In the genomic region with DNA sequence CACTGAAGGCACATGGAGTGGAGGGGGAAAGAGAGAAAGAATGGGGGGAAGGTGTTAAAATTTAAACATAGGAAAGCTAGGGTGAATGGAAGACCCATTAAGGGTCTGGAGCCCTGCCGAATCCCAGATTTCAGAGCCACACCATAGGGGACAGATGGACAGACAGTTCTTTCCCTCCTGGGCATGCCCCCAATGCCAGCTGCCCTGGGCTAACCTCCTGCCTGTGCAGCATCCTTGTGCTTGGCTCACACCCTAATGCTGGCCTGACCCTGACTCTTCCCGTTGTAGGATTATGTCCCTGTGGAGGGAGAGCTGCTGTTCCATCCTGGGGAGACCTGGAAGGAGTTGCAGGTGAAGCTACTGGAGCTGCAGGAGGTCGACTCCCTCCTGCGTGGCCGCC, we compare ENCODE assay signal across 22 mouse cellular contexts. TPM values are rescaled to one million over a fixed set of nuclear protein-coding genes. Genes with fewer than 3 reads are reported as not detected.
DNase-seq lines count a peak whose midpoint lies in the region; ATAC-seq lines count a peak whose summit lies in the region.
"Had no signal": no experiment of that assay in that cellular context is flagged by ENCODE, and none has a peak within 500 bp of the region (broad histone marks: within the 10 kb centered on the region; RNA-seq: fewer than 3 reads in every experiment).

No protein-coding gene starts in this region.

- no peaks in the 10 kb centered on the region for H3K36me3 ChIP-seq in forebrain, embryonic 12.5 days (replicated peaks)
- H3K36me3 ChIP-seq in forebrain, embryonic 15.5 days = no peaks in the 10 kb centered on the region
- no peaks in the 10 kb centered on the region for H3K36me3 ChIP-seq in midbrain, embryonic 11.5 days (ENCODE audit: control insufficient read depth, insufficient read depth, low read length)
- H3K36me3 ChIP-seq in midbrain, embryonic 15.5 days (replicated peaks) = no peaks in the 10 kb centered on the region
- no peaks in the 10 kb centered on the region for H3K36me3 ChIP-seq in hindbrain, embryonic 12.5 days
- H3K36me3 ChIP-seq: forebrain, embryonic 10.5 days; heart, embryonic 12.5 days; heart, embryonic 15.5 days; hindbrain, embryonic 15.5 days had no signal

- H3K9me3 ChIP-seq in forebrain, embryonic 12.5 days = no peaks in the 10 kb centered on the region
- H3K9me3 ChIP-seq in forebrain, embryonic 15.5 days = no peaks in the 10 kb centered on the region
- H3K9me3 ChIP-seq in midbrain, embryonic 11.5 days (ENCODE audit: control insufficient read depth, low read length) = no peaks in the 10 kb centered on the region
- H3K9me3 ChIP-seq in midbrain, embryonic 15.5 days = no peaks in the 10 kb centered on the region
- no peaks in the 10 kb centered on the region for H3K9me3 ChIP-seq in hindbrain, embryonic 12.5 days (replicated peaks)
- H3K9me3 ChIP-seq: forebrain, embryonic 10.5 days; heart, embryonic 12.5 days; heart, embryonic 15.5 days; hindbrain, embryonic 15.5 days had no signal

- H3K4me2 ChIP-seq in forebrain, embryonic 12.5 days = no peak overlapping the region
- H3K4me2 ChIP-seq in forebrain, embryonic 15.5 days (replicated peaks) = no peak overlapping the region
- H3K4me2 ChIP-seq in midbrain, embryonic 11.5 days = no peak overlapping the region
- no peak overlapping the region for H3K4me2 ChIP-seq in midbrain, embryonic 15.5 days
- H3K4me2 ChIP-seq in hindbrain, embryonic 12.5 days (replicated peaks) = no peak overlapping the region
- H3K4me2 ChIP-seq: heart, embryonic 12.5 days; heart, embryonic 15.5 days; hindbrain, embryonic 15.5 days had no signal

- ATAC-seq in forebrain, embryonic 12.5 days (ENCODE audit: low FRiP score) = no peak
- ATAC-seq in forebrain, embryonic 15.5 days (replicated peaks) = no peak
- no peak for ATAC-seq in midbrain, embryonic 11.5 days (ENCODE audit: low FRiP score)
- ATAC-seq in midbrain, embryonic 15.5 days (replicated peaks) = no peak
- ATAC-seq in hindbrain, embryonic 12.5 days (ENCODE audit: low FRiP score) = no peak
- ATAC-seq: CD4-positive, CD25-positive, alpha-beta regulatory T cell, adult 4 months; forebrain, embryonic 14.5 days; intestine, postnatal 0 days had no signal

- no peak overlapping the region for H3K27ac ChIP-seq in forebrain, embryonic 12.5 days
- no peak overlapping the region for H3K27ac ChIP-seq in forebrain, embryonic 15.5 days (replicated peaks)
- H3K27ac ChIP-seq in midbrain, embryonic 11.5 days (ENCODE audit: low read depth, low read length) = no peak overlapping the region
- no peak overlapping the region for H3K27ac ChIP-seq in midbrain, embryonic 15.5 days
- no peak overlapping the region for H3K27ac ChIP-seq in hindbrain, embryonic 12.5 days
- H3K27ac ChIP-seq: forebrain, embryonic 10.5 days; heart, adult 2 months; heart, embryonic 15.5 days; hindbrain, embryonic 15.5 days had no signal

- H3K4me3 ChIP-seq in forebrain, embryonic 12.5 days (replicated peaks) = no peak overlapping the region
- H3K4me3 ChIP-seq in forebrain, embryonic 15.5 days = no peak overlapping the region
- no peak overlapping the region for H3K4me3 ChIP-seq in midbrain, embryonic 11.5 days (ENCODE audit: low read depth, low read length)
- H3K4me3 ChIP-seq in midbrain, embryonic 15.5 days = no peak overlapping the region
- no peak overlapping the region for H3K4me3 ChIP-seq in hindbrain, embryonic 12.5 days
- H3K4me3 ChIP-seq: forebrain, embryonic 10.5 days; heart, adult 2 months; heart, embryonic 12.5 days; heart, embryonic 15.5 days; hindbrain, embryonic 15.5 days had no signal

- H3K4me1 ChIP-seq in forebrain, embryonic 12.5 days = peaks cover 12% of the 10 kb centered on the region
- H3K4me1 ChIP-seq in forebrain, embryonic 15.5 days = peaks cover 3% of the 10 kb centered on the region; the same call in 1 of the 2 replicates
- no peaks in the 10 kb centered on the region; the same call in 1 of the 2 replicates for H3K4me1 ChIP-seq in midbrain, embryonic 11.5 days (ENCODE audit: control insufficient read depth, insufficient read depth, low read length)
- H3K4me1 ChIP-seq in midbrain, embryonic 15.5 days = peaks cover 5% of the 10 kb centered on the region; the same call in 1 of the 2 replicates
- 0 out of 2 replicates have a peak, but pooled peaks cover 6% of the 10 kb centered on the region for H3K4me1 ChIP-seq in hindbrain, embryonic 12.5 days
- H3K4me1 ChIP-seq: heart, embryonic 12.5 days; heart, embryonic 15.5 days; hindbrain, embryonic 15.5 days had no signal

- 64% methylated on average over 5 of the region's 5 CpGs for whole genome bisulfite sequencing in forebrain, embryonic 12.5 days
- 72% methylated on average over 5 of the region's 5 CpGs for WGBS in forebrain, embryonic 15.5 days
- 68% methylated on average over 5 of the region's 5 CpGs for WGBS in midbrain, embryonic 11.5 days
- WGBS in midbrain, embryonic 15.5 days = 68% methylated on average over 5 of the region's 5 CpGs
- 63% methylated on average over 5 of the region's 5 CpGs for whole genome bisulfite sequencing in hindbrain, embryonic 12.5 days

- peak; percentile 60 for DNase-seq in cerebellum, adult 9-11 months
- DNase-seq in cerebellum, adult 11 months = no peak
- DNase-seq in midbrain, embryonic 11.5 days (ENCODE audit: low spot score, missing footprints) = peak; percentile 49
- DNase-seq in brain, adult 2 months (ENCODE audit: low read depth, low spot score) = peak; percentile 54
- DNase-seq: adrenal gland, adult 2 months; adrenal gland, postnatal 14 days; gastrocnemius, postnatal 25 days; heart, adult 2 months; heart, postnatal 14 days; heart, postnatal 4 days; kidney, adult 2 months had no signal

- 0 out of 2 replicates have a peak overlapping the region, but pooled peaks have one; percentile 17 for H3K9ac ChIP-seq in forebrain, embryonic 12.5 days
- no peak overlapping the region for H3K9ac ChIP-seq in forebrain, embryonic 15.5 days (replicated peaks)
- H3K9ac ChIP-seq in midbrain, embryonic 11.5 days (ENCODE audit: low read length) = no peak overlapping the region
- H3K9ac ChIP-seq in midbrain, embryonic 15.5 days = no peak overlapping the region
- H3K9ac ChIP-seq in hindbrain, embryonic 12.5 days = no peak overlapping the region
- H3K9ac ChIP-seq: heart, embryonic 12.5 days; heart, embryonic 15.5 days; hindbrain, embryonic 15.5 days had no signal

- peaks cover 9% of the 10 kb centered on the region; the same call in 1 of the 2 replicates for H3K27me3 ChIP-seq in forebrain, embryonic 12.5 days
- H3K27me3 ChIP-seq in forebrain, embryonic 15.5 days = no peaks in the 10 kb centered on the region; the same call in 1 of the 2 replicates
- no peaks in the 10 kb centered on the region for H3K27me3 ChIP-seq in midbrain, embryonic 11.5 days (ENCODE audit: control insufficient read depth, insufficient read depth, low read length)
- 0 out of 2 replicates have a peak, but pooled peaks cover 8% of the 10 kb centered on the region for H3K27me3 ChIP-seq in midbrain, embryonic 15.5 days (replicated peaks)
- peaks cover 10% of the 10 kb centered on the region; the same call in 1 of the 2 replicates for H3K27me3 ChIP-seq in hindbrain, embryonic 12.5 days
- H3K27me3 ChIP-seq: hindbrain, embryonic 15.5 days had no signal

RNA-seq across cellular contexts. Expression of gene Galk1, which starts 14.9 kb away (rescaled TPM):
- polyA plus RNA-seq in forebrain, embryonic 12.5 days (2016; fragmentation: Nextera tagmentation; extraction: Ambion mirVana) = 98.3 and 107 TPM in 2 replicates
- 58.9 and 64.2 TPM in 2 replicates for polyA plus RNA-seq in forebrain, embryonic 15.5 days (2015; fragmentation: Nextera tagmentation; extraction: Ambion mirVana)
- polyA plus RNA-seq in midbrain, embryonic 11.5 days (2014; fragmentation: Nextera tagmentation; extraction: Ambion mirVana) = 82.5 and 93.4 TPM in 2 replicates
- polyA plus RNA-seq in midbrain, embryonic 15.5 days (2015; fragmentation: Nextera tagmentation; extraction: Ambion mirVana) = 53.2 and 58.5 TPM in 2 replicates
- 109 and 115 TPM in 2 replicates for polyA plus RNA-seq in hindbrain, embryonic 12.5 days (2016; fragmentation: Nextera tagmentation; extraction: Ambion mirVana)

RNA-seq across cellular contexts. Expression of gene Itgb4, which starts 23.2 kb away (rescaled TPM):
- 0.94 and 1.0 TPM in 2 replicates for polyA plus RNA-seq in forebrain, embryonic 12.5 days (2016; fragmentation: Nextera tagmentation; extraction: Ambion mirVana)
- 0.52 and 0.69 TPM in 2 replicates for polyA plus RNA-seq in forebrain, embryonic 15.5 days (2015; fragmentation: Nextera tagmentation; extraction: Ambion mirVana)
- polyA plus RNA-seq in midbrain, embryonic 11.5 days (2014; fragmentation: Nextera tagmentation; extraction: Ambion mirVana) = 0.23 and 0.25 TPM in 2 replicates
- 0.79 and 0.94 TPM in 2 replicates for polyA plus RNA-seq in midbrain, embryonic 15.5 days (2015; fragmentation: Nextera tagmentation; extraction: Ambion mirVana)
- polyA plus RNA-seq in hindbrain, embryonic 12.5 days (2016; fragmentation: Nextera tagmentation; extraction: Ambion mirVana) = 1.7 and 2.1 TPM in 2 replicates
- polyA plus RNA-seq: CD4-positive, CD25-positive, alpha-beta regulatory T cell, adult 4 months had no signal

RNA-seq across cellular contexts. Expression of gene H3f3b, which starts 30.1 kb away (rescaled TPM):
- 2,341 and 2,432 TPM in 2 replicates for polyA plus RNA-seq in forebrain, embryonic 12.5 days (2016; fragmentation: Nextera tagmentation; extraction: Ambion mirVana)
- polyA plus RNA-seq in forebrain, embryonic 15.5 days (2015; fragmentation: Nextera tagmentation; extraction: Ambion mirVana) = 2,534 and 2,591 TPM in 2 replicates
- 1,982 and 2,171 TPM in 2 replicates for polyA plus RNA-seq in midbrain, embryonic 11.5 days (2014; fragmentation: Nextera tagmentation; extraction: Ambion mirVana)
- 2,073 and 2,119 TPM in 2 replicates for polyA plus RNA-seq in midbrain, embryonic 15.5 days (2015; fragmentation: Nextera tagmentation; extraction: Ambion mirVana)
- 2,216 and 2,474 TPM in 2 replicates for polyA plus RNA-seq in hindbrain, embryonic 12.5 days (2016; fragmentation: Nextera tagmentation; extraction: Ambion mirVana)

RNA-seq across cellular contexts. Expression of gene Unk, which starts 32.5 kb away (rescaled TPM):
- polyA plus RNA-seq in forebrain, embryonic 12.5 days (2016; fragmentation: Nextera tagmentation; extraction: Ambion mirVana) = 47.9 and 50.4 TPM in 2 replicates
- 40.4 and 40.8 TPM in 2 replicates for polyA plus RNA-seq in forebrain, embryonic 15.5 days (2015; fragmentation: Nextera tagmentation; extraction: Ambion mirVana)
- polyA plus RNA-seq in midbrain, embryonic 11.5 days (2014; fragmentation: Nextera tagmentation; extraction: Ambion mirVana) = 23.4 and 24.1 TPM in 2 replicates
- polyA plus RNA-seq in midbrain, embryonic 15.5 days (2015; fragmentation: Nextera tagmentation; extraction: Ambion mirVana) = 39.7 and 40.7 TPM in 2 replicates
- 48.8 and 49.1 TPM in 2 replicates for polyA plus RNA-seq in hindbrain, embryonic 12.5 days (2016; fragmentation: Nextera tagmentation; extraction: Ambion mirVana)
